In the genomic region with DNA sequence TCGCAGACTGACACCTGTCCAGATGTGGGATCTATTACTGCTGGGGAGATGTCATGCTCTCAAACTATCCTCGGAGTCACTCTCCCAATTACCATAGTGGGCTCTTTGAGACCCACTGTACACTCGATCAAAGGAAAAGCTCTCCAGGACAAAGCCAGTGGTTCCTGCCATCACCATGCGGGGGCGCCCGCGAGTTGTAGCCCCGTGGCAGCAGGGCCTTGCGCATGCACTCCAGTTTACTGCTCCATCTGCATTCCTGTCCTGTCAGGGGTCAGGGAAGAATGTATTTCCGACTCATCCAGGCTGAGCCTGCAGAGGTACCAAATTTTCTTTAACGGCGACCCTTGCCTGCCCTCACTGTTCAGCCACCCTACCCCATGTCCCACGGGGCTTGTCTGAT, we compare ENCODE assay signal across 15 mouse cellular contexts. TPM values are rescaled to one million over a fixed set of nuclear protein-coding genes. Genes with fewer than 3 reads are reported as not detected.
A peak's percentile ranks its signal among the peaks of the same experiment; 100 is the strongest.
DNase-seq lines count a peak whose midpoint lies in the region; ATAC-seq and TF ChIP-seq lines count a peak whose summit lies in the region.
"Had no signal": no experiment of that assay in that cellular context is flagged by ENCODE, and none has a peak within 500 bp of the region (broad histone marks: within the 10 kb centered on the region; RNA-seq: fewer than 3 reads in every experiment).

No protein-coding gene starts in this region.

- no peaks in the 10 kb centered on the region for H3K27me3 ChIP-seq in hindbrain, postnatal 0 days (ENCODE audit: insufficient read depth, low read length)
- no peaks in the 10 kb centered on the region; the same call in 1 of the 2 replicates for H3K27me3 ChIP-seq in hindbrain, embryonic 16.5 days (replicated peaks; ENCODE audit: control insufficient read depth, insufficient read depth, low read length)
- H3K27me3 ChIP-seq in spleen, adult 2 months (ENCODE audit: control insufficient read depth, insufficient read depth, low read length) = no peaks in the 10 kb centered on the region
- H3K27me3 ChIP-seq: heart, embryonic 12.5 days; liver, embryonic 15.5 days had no signal

- no peak overlapping the region for H3K9ac ChIP-seq in hindbrain, postnatal 0 days (replicated peaks; ENCODE audit: low read length)
- H3K9ac ChIP-seq in hindbrain, embryonic 16.5 days (ENCODE audit: low read depth, low read length) = no peak overlapping the region
- H3K9ac ChIP-seq: heart, embryonic 12.5 days; liver, embryonic 15.5 days had no signal

- no peaks in the 10 kb centered on the region for H3K36me3 ChIP-seq in hindbrain, postnatal 0 days (ENCODE audit: insufficient read depth, low read length)
- no peaks in the 10 kb centered on the region for H3K36me3 ChIP-seq in hindbrain, embryonic 16.5 days (ENCODE audit: control insufficient read depth, insufficient read depth, low read length)
- no peaks in the 10 kb centered on the region for H3K36me3 ChIP-seq in spleen, adult 2 months (ENCODE audit: control insufficient read depth, insufficient read depth, low read length)
- H3K36me3 ChIP-seq: forebrain, embryonic 10.5 days; heart, embryonic 12.5 days; liver, embryonic 15.5 days had no signal

- no peaks in the 10 kb centered on the region for H3K4me1 ChIP-seq in hindbrain, postnatal 0 days (ENCODE audit: insufficient read depth, low read length)
- H3K4me1 ChIP-seq in hindbrain, embryonic 16.5 days (ENCODE audit: control insufficient read depth, insufficient read depth, low read depth, low read length) = no peaks in the 10 kb centered on the region
- peaks cover 11% of the 10 kb centered on the region; the same call in 1 of the 2 replicates for H3K4me1 ChIP-seq in spleen, adult 2 months (ENCODE audit: control insufficient read depth, insufficient read depth, insufficient read length)

- no peak overlapping the region for H3K4me3 ChIP-seq in hindbrain, postnatal 0 days (ENCODE audit: low read length)
- no peak overlapping the region for H3K4me3 ChIP-seq in hindbrain, embryonic 16.5 days (ENCODE audit: low read length)
- no peak overlapping the region for H3K4me3 ChIP-seq in spleen, adult 2 months (ENCODE audit: extremely low read depth, insufficient read depth, insufficient read length)
- H3K4me3 ChIP-seq: forebrain, embryonic 10.5 days; heart, embryonic 12.5 days; liver, embryonic 15.5 days had no signal

- TF ChIP-seq POLR2A in spleen, adult 2 months (IDR thresholded peaks at IDR 0.05; ENCODE audit: low read depth, low read length) = no peak

- no peaks in the 10 kb centered on the region for H3K9me3 ChIP-seq in hindbrain, postnatal 0 days (ENCODE audit: low read length)
- H3K9me3 ChIP-seq in hindbrain, embryonic 16.5 days (ENCODE audit: control insufficient read depth, low read length) = no peaks in the 10 kb centered on the region
- H3K9me3 ChIP-seq: forebrain, embryonic 10.5 days; heart, embryonic 12.5 days; liver, embryonic 15.5 days had no signal

- no peak overlapping the region for H3K27ac ChIP-seq in hindbrain, postnatal 0 days
- H3K27ac ChIP-seq in hindbrain, embryonic 16.5 days (ENCODE audit: low read depth, low read length) = no peak overlapping the region
- H3K27ac ChIP-seq in spleen, adult 2 months (ENCODE audit: insufficient read depth, low read length) = no peak overlapping the region
- H3K27ac ChIP-seq: forebrain, embryonic 10.5 days; liver, embryonic 15.5 days had no signal

- ATAC-seq in hindbrain, postnatal 0 days = no peak
- no peak for ATAC-seq in hindbrain, embryonic 16.5 days
- ATAC-seq in activated CD4-positive, CD25-positive, alpha-beta regulatory T cell, adult 4 months = no peak
- ATAC-seq: inflammation-experienced regulatory T-cells, adult 6 months had no signal

- WGBS in hindbrain, postnatal 0 days = 76% methylated on average over 13 of the region's 13 CpGs
- WGBS in hindbrain, embryonic 16.5 days = 75% methylated on average over 13 of the region's 13 CpGs
- WGBS in spleen, adult 2 months = 73% methylated on average over 13 of the region's 13 CpGs

- no peak for DNase-seq in hindbrain, postnatal 0 days (ENCODE audit: low spot score)
- DNase-seq in spleen, adult 2 months (ENCODE audit: low read depth in 1 of 2, low spot score in 2 of 2) = no peak
- DNase-seq in spleen, postnatal 36 days (ENCODE audit: low spot score in 2 of 2) = no peak
- peak; percentile 25 for DNase-seq in MN1 (ENCODE audit: low spot score)
- DNase-seq in testis, postnatal 10 days (ENCODE audit: low spot score) = peak; percentile 59
- no peak for DNase-seq in frontal cortex, postnatal 10 days (ENCODE audit: low spot score in 2 of 2)
- DNase-seq: layer of hippocampus, postnatal 36 days had no signal

- peak; percentile 32 for TF ChIP-seq CTCF in hindbrain, postnatal 0 days (IDR thresholded peaks at IDR 0.05; ENCODE audit: low read depth)
- 0 out of 2 replicates have a peak, but pooled peaks have one; percentile 11 for TF ChIP-seq CTCF in spleen, adult 2 months (IDR thresholded peaks at IDR 0.05; ENCODE audit: extremely low read depth, insufficient read depth, insufficient read length, insufficient replicate concordance)

- H3K4me2 ChIP-seq in hindbrain, postnatal 0 days (ENCODE audit: low read depth, low read length) = no peak overlapping the region
- H3K4me2 ChIP-seq in hindbrain, embryonic 16.5 days (ENCODE audit: low read length) = no peak overlapping the region
- H3K4me2 ChIP-seq: heart, embryonic 12.5 days; liver, embryonic 15.5 days had no signal

RNA-seq across cellular contexts. Expression of gene Upk3b, which starts 6.6 kb away (rescaled TPM):
- total RNA-seq in hindbrain, postnatal 0 days (2014; rRNA removed) = not detected in 2 replicates
- polyA plus RNA-seq in hindbrain, postnatal 0 days (2015; fragmentation: Nextera tagmentation; extraction: Ambion mirVana) = not detected in 2 replicates
- 0.04 TPM in 1 of 2 replicates, not detected in the other for polyA plus RNA-seq in hindbrain, embryonic 16.5 days (2015; fragmentation: Nextera tagmentation; extraction: Ambion mirVana)
- polyA plus RNA-seq in spleen, adult 2 months (2012; rRNA removed) = 3.9 and 6.9 TPM in 2 replicates
- polyA plus RNA-seq in activated CD4-positive, CD25-positive, alpha-beta regulatory T cell, adult 4 months (2017; shearing (Covaris generic)) = not detected
- total RNA-seq: layer of hippocampus, postnatal 36 days; monocyte, adult 5-6 weeks had no signal
- polyA plus RNA-seq: cortical plate, adult 2 months; forebrain, embryonic 10.5 days had no signal

RNA-seq across cellular contexts. Expression of gene Upk3bl, which starts 9.4 kb away (rescaled TPM):
- not detected in 2 replicates for total RNA-seq in hindbrain, postnatal 0 days (2014; rRNA removed)
- 0.14 TPM in 1 of 2 replicates, not detected in the other for polyA plus RNA-seq in hindbrain, postnatal 0 days (2015; fragmentation: Nextera tagmentation; extraction: Ambion mirVana)
- polyA plus RNA-seq in hindbrain, embryonic 16.5 days (2015; fragmentation: Nextera tagmentation; extraction: Ambion mirVana) = 0.25 TPM in 1 of 2 replicates, not detected in the other
- polyA plus RNA-seq in spleen, adult 2 months (2012; rRNA removed) = not detected in 2 replicates
- polyA plus RNA-seq in activated CD4-positive, CD25-positive, alpha-beta regulatory T cell, adult 4 months (2017; shearing (Covaris generic)) = not detected
- total RNA-seq: layer of hippocampus, postnatal 36 days; monocyte, adult 5-6 weeks had no signal
- polyA plus RNA-seq: inflammation-experienced regulatory T-cells, adult 6 months had no signal

RNA-seq across cellular contexts. Expression of gene Rasa4, which starts 38.9 kb away (rescaled TPM):
- 27.0 and 27.5 TPM in 2 replicates for total RNA-seq in hindbrain, postnatal 0 days (2014; rRNA removed)
- 19.2 and 19.4 TPM in 2 replicates for polyA plus RNA-seq in hindbrain, postnatal 0 days (2015; fragmentation: Nextera tagmentation; extraction: Ambion mirVana)
- 22.2 and 25.0 TPM in 2 replicates for polyA plus RNA-seq in hindbrain, embryonic 16.5 days (2015; fragmentation: Nextera tagmentation; extraction: Ambion mirVana)
- 38.1 and 43.0 TPM in 2 replicates for polyA plus RNA-seq in spleen, adult 2 months (2012; rRNA removed)
- 1 to 10 TPM; 1.8 to 2.2 TPM for polyA plus RNA-seq in activated CD4-positive, CD25-positive, alpha-beta regulatory T cell, adult 4 months (2017; shearing (Covaris generic))

RNA-seq across cellular contexts. Expression of gene Dtx2, which starts 50.3 kb away (rescaled TPM):
- total RNA-seq in hindbrain, postnatal 0 days (2014; rRNA removed) = 23.5 and 28.6 TPM in 2 replicates
- 17.4 and 17.9 TPM in 2 replicates for polyA plus RNA-seq in hindbrain, postnatal 0 days (2015; fragmentation: Nextera tagmentation; extraction: Ambion mirVana)
- polyA plus RNA-seq in hindbrain, embryonic 16.5 days (2015; fragmentation: Nextera tagmentation; extraction: Ambion mirVana) = 22.9 and 28.6 TPM in 2 replicates
- 25.6 and 32.8 TPM in 2 replicates for polyA plus RNA-seq in spleen, adult 2 months (2012; rRNA removed)
- polyA plus RNA-seq in activated CD4-positive, CD25-positive, alpha-beta regulatory T cell, adult 4 months (2017; shearing (Covaris generic)) = 10 to 100 TPM; 10.6 to 13.8 TPM

Comparison
In these comparisons a context has a peak if more than half of its experiments do, and no peak if none do; other contexts are left out.
1. DNase-seq: peak in MN1 (single experiment) and testis, postnatal 10 days (single experiment); none in hindbrain, postnatal 0 days (single experiment), spleen, adult 2 months (0 of 2), spleen, postnatal 36 days (0 of 2) and frontal cortex, postnatal 10 days (0 of 2).